Mouse (Mus musculus) adrenal gland, adult 18-20 months (tissue): ENCODE data around the gene Vstm5. TPM values are rescaled to one million over a fixed set of nuclear protein-coding genes. Genes with fewer than 3 reads are reported as not detected.
A peak's percentile ranks its signal among the peaks of the same experiment; 100 is the strongest.
"Not testable (repeated sequence)": the region's sequence is repeated elsewhere in the genome, so short reads cannot be mapped to it uniquely, and the experiment has no call there.

Experiments used
- DNase-seq, 2 experiments: peaks; one replicate each; pipeline ENCODE4 v3.0.0; 2021 to 2022; ENCODE audit warnings: low spot score in 2 of 2
- long read RNA-seq, 2 experiments: library from polyadenylated mRNA; stranded (forward); transcript quantifications; one replicate each; pipeline ENCODE4 v2.0.0; 2021
- total RNA-seq, 2 experiments: library from RNA; stranded (reverse); gene quantifications; 1 replicate in 1 of 2; 2 replicates in 1 of 2; pipeline ENCODE4 v1.2.3; 2021

The Vstm5 gene
- under 1 TPM; 0.63 to 0.74 TPM for total RNA-seq
- long read RNA-seq, experiment 1: 0 reads
- long read RNA-seq, experiment 2: 0 reads

- peak in 1 of 2 experiments; percentile 18 for DNase-seq
Measured at GRCm38 (mm10) chr9:15239042-15239925, at the start of gene Vstm5. TSS of gene Vstm5 (plus strand) at chr9:15239045.

GRCm38 (mm10) chr9:15194806-15195205 lies 44.0 kb upstream of the Vstm5 start:
- DNase-seq: not testable (repeated sequence)

GRCm38 (mm10) chr9:15206631-15207030 lies 32.2 kb upstream of the Vstm5 start:
- DNase-seq: no peak

GRCm38 (mm10) chr9:15209320-15209719 lies 29.5 kb upstream of the Vstm5 start:
- DNase-seq: no peak

GRCm38 (mm10) chr9:15211876-15212275 lies 27.0 kb upstream of the Vstm5 start:
- DNase-seq: no peak

GRCm38 (mm10) chr9:15213695-15214094 lies 25.1 kb upstream of the Vstm5 start:
- no peak for DNase-seq

GRCm38 (mm10) chr9:15224912-15225311 lies 13.9 kb upstream of the Vstm5 start:
- DNase-seq: no peak

GRCm38 (mm10) chr9:15232445-15232844 lies 6.4 kb upstream of the Vstm5 start:
- no peak for DNase-seq

GRCm38 (mm10) chr9:15233604-15234003 lies 5.2 kb upstream of the Vstm5 start:
- no peak for DNase-seq

GRCm38 (mm10) chr9:15235986-15236385 lies 2.9 kb upstream of the Vstm5 start:
- no peak for DNase-seq

- DNase-seq: no peak
Measured at GRCm38 (mm10) chr9:15237516-15238296, 1.1 kb upstream of the Vstm5 start.

GRCm38 (mm10) chr9:15238297-15238990 lies 401 bp upstream of the Vstm5 start:
- DNase-seq: no peak

- no peak for DNase-seq
Measured at GRCm38 (mm10) chr9:15240006-15240405, 1.2 kb downstream of the Vstm5 start.

GRCm38 (mm10) chr9:15240863-15241595 lies 2.2 kb downstream of the Vstm5 start:
- no peak for DNase-seq

GRCm38 (mm10) chr9:15241596-15241939 lies 2.7 kb downstream of the Vstm5 start:
- peak; percentile 50 to 54 for DNase-seq

GRCm38 (mm10) chr9:15242130-15242529 lies 3.3 kb downstream of the Vstm5 start:
- DNase-seq: no peak

GRCm38 (mm10) chr9:15245319-15246075 lies 6.7 kb downstream of the Vstm5 start:
- no peak for DNase-seq

GRCm38 (mm10) chr9:15250376-15250775 lies 11.5 kb downstream of the Vstm5 start:
- DNase-seq: no peak

- no peak for DNase-seq
Measured at GRCm38 (mm10) chr9:15252196-15252595, 13.4 kb downstream of the Vstm5 start.

- no peak for DNase-seq
Measured at GRCm38 (mm10) chr9:15254501-15254900, 15.7 kb downstream of the Vstm5 start.
